Mouse (Mus musculus): ENCODE measurements around the gene Kbtbd2.

Gene Kbtbd2

GRCm38 (mm10) chr6:56797311-56798151 lies at the start of gene Kbtbd2:
Gene Kbtbd2 (minus strand): TSS chr6:56797813.
- peak; percentile 94 to 96 for DNase-seq

- no peak for DNase-seq
Observed at GRCm38 (mm10) chr6:56844365-56844764, 46.8 kb upstream of the Kbtbd2 start.

- DNase-seq: no peak
Observed at GRCm38 (mm10) chr6:56843229-56843628, 45.6 kb upstream of the Kbtbd2 start.

GRCm38 (mm10) chr6:56837621-56838020 lies 40.0 kb upstream of the Kbtbd2 start:
- no peak for DNase-seq

DNA sequence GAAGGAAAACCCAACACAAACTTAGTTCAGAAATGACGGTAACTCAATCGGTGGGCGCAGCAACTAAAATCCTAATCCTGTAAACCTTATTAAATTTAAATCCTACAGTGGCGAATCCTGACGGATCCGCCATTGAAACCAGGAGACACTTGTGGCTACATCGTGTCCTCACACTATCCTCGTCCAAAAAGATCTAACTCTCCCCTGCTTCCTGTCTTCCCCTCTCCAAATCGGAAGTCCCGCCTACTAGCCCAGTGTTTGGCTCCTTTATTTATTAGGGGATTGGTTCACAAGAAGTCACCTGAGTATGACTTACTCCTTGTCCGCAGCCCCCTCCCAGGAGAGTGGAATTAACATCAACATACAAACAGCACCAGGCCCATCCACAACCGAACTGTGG lies 39.6 kb upstream of the Kbtbd2 start:
- no peak for DNase-seq

DNA sequence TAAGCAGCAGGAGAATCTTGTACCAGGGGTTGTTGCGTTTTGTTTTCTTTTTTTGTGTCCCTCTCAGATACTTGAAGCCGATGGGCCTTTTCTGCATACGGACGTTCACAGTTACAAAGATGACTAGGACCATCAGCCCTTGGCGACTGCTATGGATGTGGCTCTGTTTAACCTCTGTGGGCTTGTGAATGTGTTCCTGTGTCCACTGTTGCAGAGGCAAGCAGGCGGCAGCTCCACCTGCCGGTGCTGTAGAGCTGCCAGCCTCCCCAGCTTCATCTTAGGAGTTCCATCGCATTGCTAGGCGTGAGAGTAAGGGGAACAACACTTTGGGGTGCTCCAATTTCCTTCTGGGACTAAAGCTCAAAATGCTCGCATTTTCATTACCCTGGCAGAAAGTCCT lies 37.9 kb upstream of the Kbtbd2 start:
- no peak for DNase-seq

- peak; percentile 27 to 40 for DNase-seq
Observed at GRCm38 (mm10) chr6:56834769-56835168, 37.2 kb upstream of the Kbtbd2 start.

- no peak for DNase-seq
Observed at GRCm38 (mm10) chr6:56832830-56833229, 35.2 kb upstream of the Kbtbd2 start.

DNA sequence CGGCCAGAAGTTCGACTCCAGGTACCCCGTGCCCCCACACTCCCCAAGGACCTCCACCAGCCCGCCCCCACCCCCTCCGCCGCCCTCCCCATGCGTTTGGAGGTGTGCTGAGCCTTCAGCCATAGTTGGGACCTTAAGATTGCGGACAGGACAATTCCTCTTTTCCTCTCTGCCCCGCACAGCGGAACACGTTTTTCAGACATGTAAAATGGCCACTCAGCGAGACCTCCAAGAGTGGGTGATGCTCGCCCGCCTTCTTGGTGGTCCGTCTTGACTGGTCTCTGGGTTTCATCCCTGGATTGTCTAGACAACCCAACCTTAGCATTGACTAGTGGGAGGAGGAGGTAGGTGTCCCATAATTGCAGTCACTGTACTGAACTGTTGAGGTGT lies 34.8 kb upstream of the Kbtbd2 start:
- no peak for DNase-seq

DNA sequence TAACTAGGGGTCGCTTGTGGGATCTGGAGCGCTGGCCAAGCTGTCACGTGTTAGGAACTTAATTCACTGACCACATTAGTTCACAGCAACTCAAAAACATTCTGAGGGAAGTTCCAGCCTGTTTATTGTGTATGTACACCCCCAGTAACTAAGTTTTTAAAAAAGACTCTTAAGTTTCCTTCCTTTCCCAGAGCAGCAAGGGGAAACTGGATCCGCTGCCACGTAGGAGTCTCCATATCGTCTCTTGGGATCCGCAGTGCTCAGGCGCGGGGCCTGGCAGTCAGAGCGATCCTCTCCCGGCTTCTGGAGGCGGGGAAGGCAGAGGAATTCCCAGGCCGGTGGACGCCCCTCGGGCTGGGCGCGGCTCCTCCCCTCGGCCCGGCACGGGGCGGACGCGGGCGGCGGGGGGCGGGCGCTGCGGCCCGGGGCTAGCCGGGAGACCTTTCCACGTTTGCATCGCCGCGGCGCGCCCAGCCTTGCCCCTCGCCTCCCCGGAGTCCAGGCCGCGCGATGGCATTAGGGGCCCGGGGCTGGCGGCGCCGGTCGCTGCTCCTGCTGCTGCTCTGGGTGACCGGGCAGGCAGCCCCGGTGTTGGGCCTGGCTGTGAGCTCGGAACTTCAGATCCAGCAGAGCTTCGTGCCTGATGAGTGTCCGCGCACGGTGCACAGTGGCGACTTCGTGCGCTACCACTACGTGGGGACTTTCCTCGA lies 34.2 kb upstream of the Kbtbd2 start, which contains the start of gene Fkbp9:
TSS of gene Fkbp9 (plus strand) at position 363 of the 710 bp plus-strand sequence.
- peak; percentile 85 to 86 for DNase-seq

DNA sequence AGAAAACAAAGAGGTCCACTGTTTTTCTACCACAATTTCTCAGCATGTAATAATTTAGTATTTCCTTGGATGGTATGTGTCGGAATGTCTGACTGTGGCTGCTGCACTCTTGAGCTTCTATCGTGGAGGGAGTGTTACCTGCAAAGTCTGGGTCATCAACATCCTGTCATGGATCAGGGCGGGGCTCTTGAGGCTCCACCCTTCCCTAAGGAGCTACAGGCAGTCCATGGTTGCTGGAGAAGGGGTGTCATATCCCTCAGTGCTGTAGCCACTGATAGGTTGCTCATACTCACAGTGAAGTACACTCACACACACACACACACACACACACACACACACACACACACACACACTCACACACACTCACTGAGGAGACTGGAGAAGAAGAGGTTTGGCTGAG lies 28.0 kb upstream of the Kbtbd2 start:
- DNase-seq: no peak

DNA sequence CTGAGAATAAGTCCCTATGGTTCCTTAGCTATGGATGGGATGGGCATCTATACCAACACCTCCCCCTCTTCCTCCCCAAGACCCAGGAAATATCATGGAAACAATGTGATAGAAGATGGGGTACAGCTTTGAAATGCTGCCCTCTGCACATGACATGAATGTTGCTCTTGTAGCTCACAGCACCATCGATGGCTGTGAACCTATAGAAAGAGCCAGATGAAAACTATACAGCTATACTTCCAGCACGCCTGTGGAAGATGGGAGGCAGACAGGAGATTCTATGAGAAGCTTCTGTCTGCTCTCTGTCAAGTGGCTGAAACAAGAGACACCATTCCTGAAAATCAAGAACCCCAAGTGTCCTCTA lies 21.5 kb upstream of the Kbtbd2 start:
- DNase-seq: no peak

DNA sequence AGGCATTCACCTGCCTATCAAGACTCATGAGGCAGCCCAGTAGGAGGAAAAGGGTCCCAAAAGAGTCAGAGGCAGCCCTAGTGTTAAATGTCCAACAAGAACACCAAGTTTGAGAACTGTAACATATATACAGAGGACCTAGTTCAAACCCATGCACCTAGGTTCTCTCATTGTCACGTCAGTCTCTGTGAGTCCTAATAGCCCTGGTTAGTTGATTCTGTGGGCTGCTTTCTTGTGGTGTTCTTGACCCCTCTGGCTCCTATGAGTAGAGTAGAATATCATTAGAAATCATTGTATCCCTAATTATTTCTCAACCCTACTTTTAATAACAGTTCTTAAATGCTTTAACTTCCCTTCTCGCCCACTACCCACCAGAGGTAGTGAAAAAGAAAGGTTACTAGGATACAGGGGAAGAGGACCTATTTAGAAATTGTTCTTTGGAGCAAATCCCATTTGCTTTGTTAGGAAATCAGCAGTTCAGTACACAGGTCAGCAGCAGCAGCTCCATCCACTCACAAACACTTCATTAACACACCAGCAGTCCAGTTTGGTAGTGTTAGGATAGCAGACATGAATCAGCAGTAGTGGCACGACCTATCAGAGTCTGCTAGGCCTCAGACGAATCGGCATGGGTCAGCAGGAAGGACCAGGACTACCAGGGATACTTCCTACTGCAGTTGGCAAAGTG lies 21.0 kb upstream of the Kbtbd2 start:
- no peak for DNase-seq

DNA sequence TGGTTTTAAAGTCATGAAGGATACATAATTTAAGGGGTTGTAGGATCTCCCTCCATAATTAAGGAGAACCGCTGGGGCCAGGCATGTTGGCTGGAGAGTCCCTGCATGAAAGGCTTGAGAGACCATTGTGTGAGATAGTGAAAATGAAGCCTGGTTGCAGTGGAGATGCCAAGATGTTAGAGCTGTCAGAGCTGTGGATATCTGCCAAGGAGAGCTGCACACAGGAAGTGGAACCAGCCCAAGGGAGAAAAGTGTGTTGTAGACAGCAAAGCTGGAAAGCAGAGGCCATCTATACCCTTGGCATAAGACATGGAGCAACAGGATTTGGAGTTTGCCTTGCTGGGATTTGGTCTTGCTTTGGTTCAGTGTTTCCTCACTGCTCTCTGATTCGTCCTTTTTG lies 15.7 kb upstream of the Kbtbd2 start:
- no peak for DNase-seq

- DNase-seq: peak; percentile 29 to 42
Observed at GRCm38 (mm10) chr6:56808656-56809055, 11.0 kb upstream of the Kbtbd2 start.

DNA sequence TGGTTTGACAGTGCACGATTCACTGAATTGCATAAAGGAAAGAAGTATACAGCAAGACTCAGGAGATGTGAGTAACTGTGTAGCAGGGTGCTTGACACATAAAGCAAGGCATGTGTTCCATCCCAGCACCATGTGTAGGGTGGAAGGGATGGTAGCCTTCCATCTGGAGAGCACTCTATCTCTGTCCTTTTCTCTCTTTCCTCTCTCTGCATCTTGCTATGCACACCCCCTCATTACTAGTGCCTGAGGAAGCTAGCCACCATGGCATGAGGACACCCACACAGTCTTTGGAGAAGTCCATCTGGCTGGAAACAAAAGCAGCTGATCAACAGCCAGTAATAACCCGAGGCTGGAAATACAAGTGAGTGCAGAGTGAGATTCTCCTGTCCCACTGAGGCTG lies 8.6 kb upstream of the Kbtbd2 start:
- no peak for DNase-seq

DNA sequence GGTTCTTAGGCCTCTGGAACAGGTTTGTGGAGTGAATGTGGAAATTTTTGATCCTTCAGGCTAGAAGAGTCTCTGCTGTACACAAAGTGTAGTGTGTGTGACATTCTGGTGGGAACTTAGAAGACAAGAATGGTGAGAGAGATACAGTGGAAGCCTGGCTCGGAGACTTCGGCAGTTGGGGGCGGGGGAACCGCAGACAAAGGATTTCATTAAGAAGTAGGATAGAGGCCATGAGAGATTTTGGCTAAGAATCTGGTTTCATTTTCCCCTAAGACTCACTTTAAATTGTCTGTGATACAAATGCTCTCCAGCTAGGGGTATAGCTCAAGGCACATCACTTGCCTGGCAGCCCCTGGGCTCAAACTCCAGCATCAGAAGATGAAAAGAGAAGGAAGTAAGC lies 7.4 kb upstream of the Kbtbd2 start:
- DNase-seq: no peak

GRCm38 (mm10) chr6:56798152-56798465 lies 496 bp upstream of the Kbtbd2 start:
- DNase-seq: peak in 1 of 2 experiments; percentile 16

DNA sequence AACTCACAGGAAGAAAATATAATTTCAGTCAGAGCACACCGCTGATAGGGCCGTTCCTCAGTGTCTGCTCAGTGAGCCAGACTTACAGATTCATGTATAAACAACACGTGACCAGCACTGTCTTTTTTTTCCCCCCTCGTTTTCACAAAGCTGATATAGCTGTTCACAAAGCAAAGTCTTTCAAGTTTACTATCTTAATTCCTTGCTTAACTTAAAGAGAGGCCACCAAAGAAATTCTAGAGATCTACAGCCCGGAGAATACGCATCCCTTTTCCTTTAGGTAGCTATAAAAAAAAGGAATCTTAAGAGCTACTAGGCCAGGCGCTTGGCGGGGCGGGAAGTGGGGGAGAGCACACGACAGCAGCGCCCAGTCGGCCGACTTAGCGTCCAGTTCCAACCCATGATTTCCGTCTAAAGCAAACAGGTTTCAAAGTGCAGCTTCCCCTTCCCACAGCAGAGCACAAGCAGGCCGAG lies 908 bp downstream of the Kbtbd2 start:
- DNase-seq: peak; percentile 34 to 35

DNA sequence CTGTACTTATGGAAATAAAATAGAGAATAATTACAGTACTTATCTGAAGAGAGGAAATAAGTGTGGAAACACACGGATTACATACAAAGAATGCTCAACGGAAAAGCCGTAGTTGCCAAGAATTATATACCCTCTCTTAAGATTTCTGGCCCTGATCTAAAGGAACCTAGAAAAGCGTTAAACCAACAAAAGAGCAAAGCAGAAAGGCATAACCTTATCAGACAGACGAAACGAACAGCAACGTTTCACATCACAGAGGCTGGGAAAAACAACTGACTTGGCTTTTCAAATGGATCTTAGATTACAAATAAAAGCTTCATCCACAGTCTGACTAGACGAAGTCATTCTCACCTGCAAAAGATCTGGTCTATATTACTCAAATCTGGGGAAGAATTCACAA lies 1.4 kb downstream of the Kbtbd2 start:
- DNase-seq: no peak

DNA sequence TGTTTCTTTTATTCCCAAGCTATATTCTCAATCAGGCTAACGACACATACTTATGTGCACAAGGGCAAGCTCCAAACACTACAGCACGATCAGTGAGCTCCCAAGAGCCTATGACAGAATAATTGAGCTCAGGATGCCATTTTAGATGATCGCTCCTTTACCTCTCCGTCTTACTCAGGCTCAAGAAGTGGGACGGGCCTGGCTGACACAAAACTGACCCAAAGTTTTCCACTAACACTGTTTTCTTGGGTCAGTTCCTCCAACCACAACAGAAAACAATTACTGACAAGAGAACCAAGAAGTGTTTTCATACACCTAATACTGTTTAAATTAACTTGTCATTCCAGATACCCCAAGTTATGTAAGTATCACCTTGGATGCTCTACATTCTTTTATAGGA lies 2.8 kb downstream of the Kbtbd2 start:
- DNase-seq: no peak

DNA sequence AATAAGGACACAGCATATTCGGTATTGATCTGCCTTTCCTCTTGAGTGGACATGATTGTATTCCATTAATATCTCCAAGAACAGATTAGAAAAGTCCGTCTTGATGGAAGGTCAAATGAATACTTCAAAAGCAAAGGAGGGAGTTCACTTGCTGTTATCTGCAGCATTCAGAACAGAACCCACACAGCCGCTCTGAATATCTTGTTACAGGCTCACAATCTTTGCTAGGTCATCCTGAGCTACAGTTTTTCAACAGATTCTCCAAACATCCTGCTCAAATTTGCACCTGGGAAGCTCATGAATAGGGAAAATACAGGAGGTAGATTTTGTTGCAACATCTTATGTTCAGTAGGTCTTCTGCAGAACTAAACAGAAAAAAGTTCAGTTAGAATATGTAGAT lies 8.3 kb downstream of the Kbtbd2 start:
- DNase-seq: no peak

GRCm38 (mm10) chr6:56787668-56788067 lies 9.9 kb downstream of the Kbtbd2 start:
- DNase-seq: no peak

DNA sequence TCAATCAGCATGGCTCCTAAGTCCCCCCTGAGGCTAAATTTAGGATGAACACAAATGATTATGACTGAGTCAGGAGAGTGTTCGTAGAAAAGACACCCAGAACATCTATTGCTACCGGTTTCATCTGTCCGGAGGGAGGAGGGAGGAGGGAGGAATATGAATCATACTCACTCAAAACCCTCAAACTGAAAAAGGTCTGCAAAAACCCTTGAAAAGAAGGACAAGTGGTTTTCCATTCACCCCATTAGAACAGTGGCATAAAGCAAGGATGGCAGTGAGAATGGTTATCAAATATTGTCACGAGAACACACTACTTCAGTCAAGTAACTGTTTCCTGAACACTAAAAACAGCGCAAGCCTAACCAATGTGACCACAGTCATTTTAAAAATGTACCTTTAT lies 12.5 kb downstream of the Kbtbd2 start:
- DNase-seq: no peak
